Mouse (Mus musculus): Measurements from ENCODE around the gene Susd1.

DNA sequence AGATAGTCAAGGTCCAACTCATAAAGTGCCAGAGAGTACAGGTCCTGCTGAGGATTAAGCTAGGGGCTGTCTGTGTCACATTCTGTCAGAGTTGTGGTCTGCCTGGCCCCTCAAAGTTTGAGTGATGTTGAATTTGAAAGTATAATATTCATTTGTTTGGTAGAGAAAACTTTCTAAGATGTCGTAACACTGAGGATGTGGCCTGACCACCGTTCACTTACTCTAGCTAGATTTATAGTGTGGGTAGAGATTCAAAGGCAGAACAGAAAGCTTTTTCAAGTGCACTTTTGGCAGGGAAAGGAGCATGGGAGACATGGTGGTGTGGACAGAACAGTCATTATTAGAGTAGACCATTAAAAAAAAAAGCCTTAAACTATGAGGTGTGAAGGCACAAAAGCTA is 42.9 kb downstream of the Susd1 start:
- TF ChIP-seq POLR2A (IDR thresholded peaks at IDR 0.05; ENCODE audit: low read depth, low read length) (no peak), CTCF (IDR thresholded peaks at IDR 0.05; ENCODE audit: extremely low read depth, insufficient read depth, insufficient read length, insufficient replicate concordance) (no peak)

All from spleen, adult 2 months (tissue).